In the genomic region with DNA sequence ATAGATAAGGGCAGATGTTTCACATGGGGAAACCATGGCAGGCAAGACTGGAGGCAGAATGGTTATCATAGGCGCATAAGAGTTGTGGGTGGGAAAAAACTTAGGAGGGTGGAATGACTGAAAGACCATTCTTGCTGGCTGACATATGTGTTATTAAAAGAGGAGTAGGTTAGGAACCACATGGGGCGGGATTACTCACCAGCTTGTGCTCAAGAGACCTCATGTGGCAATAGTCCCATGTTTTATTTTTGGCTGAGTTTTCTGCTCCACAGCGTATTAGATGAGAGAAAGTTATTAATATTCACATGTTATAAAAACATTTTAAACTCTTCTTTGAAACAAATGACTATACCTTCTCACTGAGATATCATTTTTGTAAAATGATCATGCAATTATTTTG, we compare ENCODE assay signal across 14 mouse cellular contexts.
DNase-seq lines count a peak whose midpoint lies in the region.
"Had no signal": no experiment of that assay in that cellular context is flagged by ENCODE, and none has a peak within 500 bp of the region (broad histone marks: within the 10 kb centered on the region; RNA-seq: fewer than 3 reads in every experiment).

No protein-coding gene starts in this region.

- peak; percentile 11 for DNase-seq in gastrocnemius, postnatal 25 days
- DNase-seq in gastrocnemius, postnatal 4 days (ENCODE audit: low spot score in 2 of 2) = no peak
- DNase-seq in layer of hippocampus, adult 18-20 months (ENCODE audit: low spot score in 2 of 2) = peak; percentile 7 to 68
- DNase-seq in layer of hippocampus, postnatal 25 days (ENCODE audit: extremely low spot score in 1 of 2, low spot score in 1 of 2) = no peak
- peak; percentile 7 to 26 for DNase-seq in layer of hippocampus, adult 8-10 months (ENCODE audit: low spot score in 2 of 2)
- DNase-seq in skeletal muscle tissue, adult 2 months (ENCODE audit: low read depth, low spot score) = peak; percentile 30
- no peak for DNase-seq in cerebellum, adult 9-10 months
- no peak for DNase-seq in spleen, postnatal 36 days (ENCODE audit: low spot score in 2 of 2)
- DNase-seq: adrenal gland, adult 2 months; adrenal gland, postnatal 14 days; cerebellum, adult 11-12 months; cerebellum, adult 8-10 months; heart, adult 2 months; heart, postnatal 36 days had no signal

Comparison
In these comparisons a context has a peak if more than half of its experiments do, and no peak if none do; other contexts are left out.
1. DNase-seq: peak in gastrocnemius, postnatal 25 days (single experiment), layer of hippocampus, adult 18-20 months (2 of 2), layer of hippocampus, adult 8-10 months (2 of 2) and skeletal muscle tissue, adult 2 months (single experiment); none in gastrocnemius, postnatal 4 days (0 of 2), layer of hippocampus, postnatal 25 days (0 of 2), cerebellum, adult 9-10 months (single experiment) and spleen, postnatal 36 days (0 of 2).